Mouse (Mus musculus): ENCODE measurements around the gene Plin4. TPM values are rescaled to one million over a fixed set of nuclear protein-coding genes. Genes with fewer than 3 reads are reported as not detected.

Plin4 gene
- polyA plus RNA-seq, 2 experiments: 0.04 to 0.07 TPM

DNA sequence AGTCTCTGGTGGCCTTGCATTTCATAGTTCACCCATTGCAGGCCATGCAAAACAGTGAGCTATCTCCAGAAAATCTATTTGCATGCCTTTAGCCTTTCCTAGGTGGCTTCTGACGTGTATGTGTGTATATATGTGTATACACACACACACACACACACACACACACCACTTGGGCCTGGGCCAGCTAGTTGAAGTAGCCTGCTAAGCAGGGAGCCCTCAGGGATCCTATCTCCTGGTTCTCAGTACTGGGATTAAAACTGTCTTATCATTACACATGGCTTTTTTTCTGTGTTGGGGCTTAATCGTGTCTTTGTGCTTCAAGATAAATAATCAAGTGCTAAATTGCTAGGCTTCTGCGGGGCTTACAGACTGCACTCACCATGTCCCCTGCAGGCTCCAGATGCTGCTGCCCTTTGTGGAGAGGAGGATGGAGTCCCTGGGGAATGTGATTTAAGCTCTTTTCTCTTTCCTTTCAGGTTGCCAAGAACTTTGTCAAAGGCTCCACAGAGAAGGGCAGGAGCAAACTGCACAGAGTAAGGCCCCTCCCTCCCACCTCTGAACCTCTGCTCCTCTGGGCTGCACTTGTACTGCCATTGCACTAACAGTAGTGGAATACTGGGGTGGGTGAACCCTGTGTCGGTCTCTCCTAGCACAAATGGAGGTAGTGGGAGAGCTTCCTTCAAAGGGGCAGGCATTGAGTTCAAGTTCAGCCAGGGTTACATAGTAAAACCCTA lies 53.5 kb downstream of the Plin4 start:
- H3K9me3 ChIP-seq (ENCODE audit: control insufficient read depth, low read length): no peaks in the 10 kb centered on the region
- ATAC-seq (ENCODE audit: low FRiP score, low read depth) (no peak), DNase-seq (ENCODE audit: low spot score) (no peak)
- H3K4me3 ChIP-seq (replicated peaks; ENCODE audit: low read length): no peak overlapping the region
- H3K4me2 ChIP-seq (replicated peaks; ENCODE audit: low read depth, low read length, severe bottlenecking): no peak overlapping the region
- peaks cover 68% of the 10 kb centered on the region for H3K36me3 ChIP-seq (ENCODE audit: control insufficient read depth, insufficient read depth, low read length)
- no peak for TF ChIP-seq POLR2A (IDR thresholded peaks at IDR 0.05; ENCODE audit: borderline replicate concordance, extremely low read depth, insufficient read depth, insufficient read length)
- no peak overlapping the region for H3K9ac ChIP-seq (ENCODE audit: low read depth, low read length, severe bottlenecking)
- 83% methylated on average over 4 of the region's 4 CpGs for WGBS
- H3K4me1 ChIP-seq (ENCODE audit: control insufficient read depth, insufficient read depth, low read length): no peaks in the 10 kb centered on the region
- H3K27ac ChIP-seq (replicated peaks; ENCODE audit: low read depth, low read length): no peak overlapping the region
- no peaks in the 10 kb centered on the region for H3K27me3 ChIP-seq (ENCODE audit: control insufficient read depth, insufficient read depth, low read length)

- H3K4me2 ChIP-seq (replicated peaks; ENCODE audit: low read depth, low read length, severe bottlenecking): no peak overlapping the region
- no peaks in the 10 kb centered on the region for H3K9me3 ChIP-seq (ENCODE audit: control insufficient read depth, low read length)
- DNase-seq (ENCODE audit: low spot score) (no peak), ATAC-seq (ENCODE audit: low FRiP score, low read depth) (no peak)
- H3K27ac ChIP-seq (replicated peaks; ENCODE audit: low read depth, low read length): no peak overlapping the region
- TF ChIP-seq POLR2A (IDR thresholded peaks at IDR 0.05; ENCODE audit: borderline replicate concordance, extremely low read depth, insufficient read depth, insufficient read length): no peak
- H3K4me1 ChIP-seq (ENCODE audit: control insufficient read depth, insufficient read depth, low read length): no peaks in the 10 kb centered on the region
- peaks cover 69% of the 10 kb centered on the region for H3K36me3 ChIP-seq (ENCODE audit: control insufficient read depth, insufficient read depth, low read length)
- H3K4me3 ChIP-seq (replicated peaks; ENCODE audit: low read length): no peak overlapping the region
- no peak overlapping the region for H3K9ac ChIP-seq (ENCODE audit: low read depth, low read length, severe bottlenecking)
- no peaks in the 10 kb centered on the region for H3K27me3 ChIP-seq (ENCODE audit: control insufficient read depth, insufficient read depth, low read length)
Measured at GRCm38 (mm10) chr17:56054938-56055337, 54.7 kb downstream of the Plin4 start.

- H3K27me3 ChIP-seq (ENCODE audit: control insufficient read depth, insufficient read depth, low read length): no peaks in the 10 kb centered on the region
- H3K4me2 ChIP-seq (replicated peaks; ENCODE audit: low read depth, low read length, severe bottlenecking): no peak overlapping the region
- no peak overlapping the region for H3K9ac ChIP-seq (ENCODE audit: low read depth, low read length, severe bottlenecking)
- TF ChIP-seq POLR2A (IDR thresholded peaks at IDR 0.05; ENCODE audit: borderline replicate concordance, extremely low read depth, insufficient read depth, insufficient read length): no peak
- no peak overlapping the region for H3K4me3 ChIP-seq (replicated peaks; ENCODE audit: low read length)
- 86% methylated on average over 5 of the region's 5 CpGs for WGBS
- peaks cover 68% of the 10 kb centered on the region for H3K36me3 ChIP-seq (ENCODE audit: control insufficient read depth, insufficient read depth, low read length)
- DNase-seq (ENCODE audit: low spot score) (no peak), ATAC-seq (ENCODE audit: low FRiP score, low read depth) (no peak)
- H3K27ac ChIP-seq (replicated peaks; ENCODE audit: low read depth, low read length): no peak overlapping the region
- no peaks in the 10 kb centered on the region for H3K4me1 ChIP-seq (ENCODE audit: control insufficient read depth, insufficient read depth, low read length)
- H3K9me3 ChIP-seq (ENCODE audit: control insufficient read depth, low read length): no peaks in the 10 kb centered on the region
Measured at GRCm38 (mm10) chr17:56051369-56051768, 58.2 kb downstream of the Plin4 start.

Other genes starting within 250 kb of the Plin4 start
- gene Zfp119a, start 230.9 kb downstream of the Plin4 start, polyA plus RNA-seq (2012; rRNA removed): 2.1 and 3.5 TPM in 2 replicates
- gene Zfp119a, start 230.9 kb downstream of the Plin4 start, polyA plus RNA-seq (2014; fragmentation: Nextera tagmentation; extraction: Ambion mirVana): 10.3 and 11.4 TPM in 2 replicates
- 5.3 and 7.6 TPM in 2 replicates for gene Zfp959, start 217.7 kb downstream of the Plin4 start, polyA plus RNA-seq (2012; rRNA removed)
- gene Zfp959, start 217.7 kb downstream of the Plin4 start, polyA plus RNA-seq (2014; fragmentation: Nextera tagmentation; extraction: Ambion mirVana): 11.1 and 12.1 TPM in 2 replicates
- 1.9 and 3.5 TPM in 2 replicates for gene Zfp119b, start 160.3 kb downstream of the Plin4 start, polyA plus RNA-seq (2012; rRNA removed)
- 7.1 and 8.3 TPM in 2 replicates for gene Zfp119b, start 160.3 kb downstream of the Plin4 start, polyA plus RNA-seq (2014; fragmentation: Nextera tagmentation; extraction: Ambion mirVana)
- gene Ebi3, start 157.2 kb downstream of the Plin4 start, polyA plus RNA-seq (2012; rRNA removed): 2.3 and 2.8 TPM in 2 replicates
- 1.7 and 2.2 TPM in 2 replicates for gene Ebi3, start 157.2 kb downstream of the Plin4 start, polyA plus RNA-seq (2014; fragmentation: Nextera tagmentation; extraction: Ambion mirVana)
- gene Yju2, start 150.7 kb downstream of the Plin4 start, polyA plus RNA-seq (2012; rRNA removed): 9.3 and 13.3 TPM in 2 replicates
- 16.7 and 19.2 TPM in 2 replicates for gene Yju2, start 150.7 kb downstream of the Plin4 start, polyA plus RNA-seq (2014; fragmentation: Nextera tagmentation; extraction: Ambion mirVana)
- 58.0 and 77.5 TPM in 2 replicates for gene Shd, start 139.3 kb downstream of the Plin4 start, polyA plus RNA-seq (2012; rRNA removed)
- 25.8 and 33.7 TPM in 2 replicates for gene Shd, start 139.3 kb downstream of the Plin4 start, polyA plus RNA-seq (2014; fragmentation: Nextera tagmentation; extraction: Ambion mirVana)
- gene Fsd1, start 123.3 kb downstream of the Plin4 start, polyA plus RNA-seq (2012; rRNA removed): 27.5 and 29.4 TPM in 2 replicates
- gene Fsd1, start 123.3 kb downstream of the Plin4 start, polyA plus RNA-seq (2014; fragmentation: Nextera tagmentation; extraction: Ambion mirVana): 14.2 and 18.7 TPM in 2 replicates
- 14.7 TPM in 2 replicates for gene Stap2, start 104.2 kb downstream of the Plin4 start, polyA plus RNA-seq (2012; rRNA removed)
- 14.4 and 18.7 TPM in 2 replicates for gene Stap2, start 104.2 kb downstream of the Plin4 start, polyA plus RNA-seq (2014; fragmentation: Nextera tagmentation; extraction: Ambion mirVana)
- 118 and 148 TPM in 2 replicates for gene Mpnd, start 104.1 kb downstream of the Plin4 start, polyA plus RNA-seq (2012; rRNA removed)
- 101 and 114 TPM in 2 replicates for gene Mpnd, start 104.1 kb downstream of the Plin4 start, polyA plus RNA-seq (2014; fragmentation: Nextera tagmentation; extraction: Ambion mirVana)
- 176 and 194 TPM in 2 replicates for gene Sh3gl1, start 73.2 kb downstream of the Plin4 start, polyA plus RNA-seq (2012; rRNA removed)
- 166 and 178 TPM in 2 replicates for gene Sh3gl1, start 73.2 kb downstream of the Plin4 start, polyA plus RNA-seq (2014; fragmentation: Nextera tagmentation; extraction: Ambion mirVana)
- gene Chaf1a, start 69.4 kb downstream of the Plin4 start, polyA plus RNA-seq (2012; rRNA removed): 22.8 and 25.1 TPM in 2 replicates
- gene Chaf1a, start 69.4 kb downstream of the Plin4 start, polyA plus RNA-seq (2014; fragmentation: Nextera tagmentation; extraction: Ambion mirVana): 18.4 and 19.3 TPM in 2 replicates
- 61.9 and 82.9 TPM in 2 replicates for gene Ubxn6, start 34.8 kb downstream of the Plin4 start, polyA plus RNA-seq (2012; rRNA removed)
- 36.4 and 43.1 TPM in 2 replicates for gene Ubxn6, start 34.8 kb downstream of the Plin4 start, polyA plus RNA-seq (2014; fragmentation: Nextera tagmentation; extraction: Ambion mirVana)
- gene Hdgfl2, start 30.2 kb downstream of the Plin4 start, polyA plus RNA-seq (2012; rRNA removed): 82.3 and 118 TPM in 2 replicates
- gene Hdgfl2, start 30.2 kb downstream of the Plin4 start, polyA plus RNA-seq (2014; fragmentation: Nextera tagmentation; extraction: Ambion mirVana): 84.9 and 104 TPM in 2 replicates
- gene Plin5, start 7.8 kb upstream of the Plin4 start, polyA plus RNA-seq (2012; rRNA removed): not detected in 2 replicates
- 0.10 and 0.17 TPM in 2 replicates for gene Plin5, start 7.8 kb upstream of the Plin4 start, polyA plus RNA-seq (2014; fragmentation: Nextera tagmentation; extraction: Ambion mirVana)
- 0.27 and 0.29 TPM in 2 replicates for gene Lrg1, start 12.2 kb upstream of the Plin4 start, polyA plus RNA-seq (2012; rRNA removed)
- 0.43 and 0.51 TPM in 2 replicates for gene Lrg1, start 12.2 kb upstream of the Plin4 start, polyA plus RNA-seq (2014; fragmentation: Nextera tagmentation; extraction: Ambion mirVana)
- 10.5 and 13.4 TPM in 2 replicates for gene Sema6b, start 30.5 kb upstream of the Plin4 start, polyA plus RNA-seq (2012; rRNA removed)
- gene Sema6b, start 30.5 kb upstream of the Plin4 start, polyA plus RNA-seq (2014; fragmentation: Nextera tagmentation; extraction: Ambion mirVana): 3.1 and 3.8 TPM in 2 replicates
- gene Tnfaip8l1, start 52.7 kb upstream of the Plin4 start, polyA plus RNA-seq (2012; rRNA removed): 9.3 and 10.3 TPM in 2 replicates
- gene Tnfaip8l1, start 52.7 kb upstream of the Plin4 start, polyA plus RNA-seq (2014; fragmentation: Nextera tagmentation; extraction: Ambion mirVana): 11.6 and 11.7 TPM in 2 replicates
- gene Mydgf, start 74.1 kb upstream of the Plin4 start, polyA plus RNA-seq (2012; rRNA removed): 83.2 and 93.7 TPM in 2 replicates
- 99.7 and 101 TPM in 2 replicates for gene Mydgf, start 74.1 kb upstream of the Plin4 start, polyA plus RNA-seq (2014; fragmentation: Nextera tagmentation; extraction: Ambion mirVana)
- 54.3 and 69.6 TPM in 2 replicates for gene Dpp9, start 109.1 kb upstream of the Plin4 start, polyA plus RNA-seq (2012; rRNA removed)
- gene Dpp9, start 109.1 kb upstream of the Plin4 start, polyA plus RNA-seq (2014; fragmentation: Nextera tagmentation; extraction: Ambion mirVana): 33.9 and 37.7 TPM in 2 replicates
- 14.5 and 18.4 TPM in 2 replicates for gene Fem1a, start 147.0 kb upstream of the Plin4 start, polyA plus RNA-seq (2012; rRNA removed)
- 16.0 and 17.4 TPM in 2 replicates for gene Fem1a, start 147.0 kb upstream of the Plin4 start, polyA plus RNA-seq (2014; fragmentation: Nextera tagmentation; extraction: Ambion mirVana)
- gene Ticam1, start 167.0 kb upstream of the Plin4 start, polyA plus RNA-seq (2012; rRNA removed): 12.5 and 16.5 TPM in 2 replicates
- 8.2 and 8.7 TPM in 2 replicates for gene Ticam1, start 167.0 kb upstream of the Plin4 start, polyA plus RNA-seq (2014; fragmentation: Nextera tagmentation; extraction: Ambion mirVana)
- 41.0 and 44.1 TPM in 2 replicates for gene Plin3, start 183.1 kb upstream of the Plin4 start, polyA plus RNA-seq (2012; rRNA removed)
- gene Plin3, start 183.1 kb upstream of the Plin4 start, polyA plus RNA-seq (2014; fragmentation: Nextera tagmentation; extraction: Ambion mirVana): 90.1 and 90.3 TPM in 2 replicates
- not detected in 2 replicates for gene Arrdc5, start 190.5 kb upstream of the Plin4 start, polyA plus RNA-seq (2012; rRNA removed)
- not detected in 2 replicates for gene Arrdc5, start 190.5 kb upstream of the Plin4 start, polyA plus RNA-seq (2014; fragmentation: Nextera tagmentation; extraction: Ambion mirVana)
- 105 and 116 TPM in 2 replicates for gene Uhrf1, start 193.5 kb upstream of the Plin4 start, polyA plus RNA-seq (2012; rRNA removed)
- 89.0 and 93.9 TPM in 2 replicates for gene Uhrf1, start 193.5 kb upstream of the Plin4 start, polyA plus RNA-seq (2014; fragmentation: Nextera tagmentation; extraction: Ambion mirVana)
- gene Kdm4b, start 216.3 kb upstream of the Plin4 start, polyA plus RNA-seq (2012; rRNA removed): 36.4 and 47.3 TPM in 2 replicates
- gene Kdm4b, start 216.3 kb upstream of the Plin4 start, polyA plus RNA-seq (2014; fragmentation: Nextera tagmentation; extraction: Ambion mirVana): 36.0 and 37.0 TPM in 2 replicates

All from limb, embryonic 14.5 days (tissue).